Mouse (Mus musculus) testis, postnatal 10 days (tissue): ENCODE measurements around the gene Car4.

Experiments
- DNase-seq: peaks from one replicate; pipeline ENCODE4 v3.0.0; 2021; ENCODE audit warnings: low spot score

Gene Car4

GRCm38 (mm10) chr11:85003566-85003965 lies 46.0 kb downstream of the Car4 start:
- no peak for DNase-seq

DNA sequence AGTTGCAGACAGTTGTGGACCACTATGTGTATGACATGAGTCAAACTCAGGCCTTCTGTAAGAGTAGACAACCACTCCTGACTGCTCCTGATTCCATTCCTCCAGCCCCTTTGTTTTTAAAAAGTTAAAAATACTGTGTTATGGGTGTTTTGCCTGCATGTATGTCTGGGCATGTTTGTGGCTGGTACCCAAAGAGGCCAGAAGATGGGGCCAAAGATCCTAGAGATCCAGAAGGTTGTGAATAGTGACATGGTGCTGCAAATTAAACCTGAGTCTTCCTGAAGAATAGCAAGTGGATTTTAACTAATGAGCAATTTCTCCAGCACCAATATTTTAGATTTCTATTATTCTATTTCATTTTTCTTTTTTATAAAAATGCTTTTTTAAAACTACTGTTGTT lies 55.5 kb downstream of the Car4 start:
- DNase-seq: no peak
